Mouse (Mus musculus) heart, embryonic 11.5 days (tissue): ENCODE data around the gene Vwa7. TPM values are rescaled to one million over a fixed set of nuclear protein-coding genes. Genes with fewer than 3 reads are reported as not detected.

Experiments used
- ATAC-seq: fragments of 200-750 bp; cut with Nextera tagmentation; replicated peaks from 2 replicates; pipeline ENCODE4 v1.8.0; 2017; ENCODE audit warnings: moderate library complexity; ENCODE audit not compliant: insufficient number of reproducible peaks, low FRiP score, low TSS enrichment
- H3K27ac ChIP-seq: fragments of 300-500 bp; sonication (generic); 2 replicates; pipeline ENCODE4 v1.5.1; 2014; ENCODE audit warnings: mild to moderate bottlenecking, low read depth, low read length
- H3K27me3 ChIP-seq: fragments of 300-500 bp; sonication (generic); 2 replicates; pipeline ENCODE4 v1.6.1; 2014; ENCODE audit warnings: mild to moderate bottlenecking, low read length, mixed read lengths; ENCODE audit not compliant: control insufficient read depth, insufficient read depth
- H3K36me3 ChIP-seq: fragments of 300-500 bp; sonication (generic); 2 replicates; pipeline ENCODE4 v1.6.1; 2014; ENCODE audit warnings: mild to moderate bottlenecking, low read length, moderate library complexity, mixed read lengths; ENCODE audit not compliant: control insufficient read depth, insufficient read depth
- H3K4me1 ChIP-seq: fragments of 300-500 bp; sonication (generic); 2 replicates; pipeline ENCODE4 v1.6.1; 2014; ENCODE audit warnings: low read length; ENCODE audit not compliant: control insufficient read depth, insufficient read depth
- H3K4me2 ChIP-seq: fragments of 300-500 bp; sonication (generic); 2 replicates; pipeline ENCODE4 v1.6.1; 2014; ENCODE audit warnings: mild to moderate bottlenecking, moderate library complexity
- H3K4me3 ChIP-seq: fragments of 300-500 bp; sonication (generic); 2 replicates; pipeline ENCODE4 v1.5.1; 2014; ENCODE audit warnings: low read depth, low read length
- H3K9ac ChIP-seq: fragments of 300-500 bp; sonication (generic); 2 replicates; pipeline ENCODE4 v1.6.1; 2014; ENCODE audit warnings: mild to moderate bottlenecking, low read depth, low read length, moderate library complexity
- H3K9me3 ChIP-seq: fragments of 300-500 bp; sonication (generic); replicated peaks from 2 replicates; pipeline ENCODE4 v1.6.1; 2016; ENCODE audit warnings: low read length; ENCODE audit not compliant: control insufficient read depth
- WGBS: fragments of 180-500 bp; shearing (Covaris S2); extraction: QIAGEN DNeasy Blood & Tissue Kit; methylation state at CpG from one replicate; pipeline ENCODE4 v1.1.7; 2014; ENCODE audit not compliant: insufficient replicate concordance; 5-methylcytosine and 5-hydroxymethylcytosine counted together
- polyA plus RNA-seq: library from polyadenylated mRNA; unstranded; fragments of >200 nt; fragmentation: Nextera tagmentation; extraction: Ambion mirVana; gene quantifications from 2 replicates; pipeline ENCODE4 v1.2.1, GENCODE M21; 2014

Vwa7 gene
- polyA plus RNA-seq, 1 experiment from 2014 or later = 0.20 TPM

DNA sequence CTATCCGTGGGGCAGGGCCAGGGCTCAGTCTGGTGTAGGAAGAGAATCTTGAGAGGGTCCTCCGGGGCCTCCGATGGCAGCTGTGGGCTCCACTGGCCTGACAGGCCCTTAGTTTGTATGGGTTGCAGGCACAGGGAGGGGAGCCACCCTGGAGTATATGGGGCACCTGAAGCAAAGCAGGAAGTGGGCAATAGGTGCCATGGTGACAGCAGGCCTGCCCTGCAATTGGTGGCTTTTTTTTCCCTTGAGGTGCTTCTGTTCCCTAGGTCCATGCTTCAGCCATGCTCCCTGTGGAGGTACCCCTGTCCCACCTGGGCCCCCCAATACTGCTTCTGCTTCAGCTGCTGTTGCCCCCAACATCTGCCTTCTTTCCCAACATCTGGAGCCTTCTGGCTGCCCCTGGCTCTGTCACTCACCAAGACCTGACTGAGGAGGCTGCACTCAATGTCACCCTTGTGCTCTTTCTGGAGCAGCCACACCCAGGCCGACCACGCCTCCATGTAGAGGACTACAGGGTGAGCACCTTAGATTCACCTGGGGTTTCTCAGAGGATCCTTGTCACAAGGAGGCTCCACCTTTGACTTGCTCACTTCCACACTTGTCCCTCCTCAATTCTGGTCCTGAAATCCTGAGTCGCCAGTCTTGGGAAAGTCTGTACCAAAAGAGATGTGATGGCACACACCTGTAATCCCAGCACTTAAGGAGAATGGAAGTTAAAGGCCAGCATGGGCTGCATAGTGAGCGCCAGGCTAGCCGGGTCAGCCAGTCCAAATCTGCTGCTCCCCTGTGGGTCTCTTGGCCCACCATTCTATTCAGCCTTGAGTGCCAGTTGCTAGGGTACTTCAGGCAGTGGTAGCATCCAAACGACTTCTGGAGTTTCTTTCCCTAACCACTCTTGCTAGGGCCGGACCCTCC lies 669 bp downstream of the Vwa7 start:
- no peak overlapping the region for H3K4me2 ChIP-seq
- H3K27ac ChIP-seq = no peak overlapping the region
- WGBS = 75% methylated on average over 10 of the region's 10 CpGs
- H3K9ac ChIP-seq = peak overlapping the region; percentile 2; the same call in 1 of the 2 replicates
- H3K36me3 ChIP-seq = peaks cover 30% of the 10 kb centered on the region
- no peak for ATAC-seq
- H3K27me3 ChIP-seq = no peaks in the 10 kb centered on the region
- no peaks in the 10 kb centered on the region for H3K9me3 ChIP-seq
- peaks cover 16% of the 10 kb centered on the region for H3K4me1 ChIP-seq
- no peak overlapping the region for H3K4me3 ChIP-seq

GRCm38 (mm10) chr17:35017706-35018030 lies 1.3 kb downstream of the Vwa7 start:
- Histone ChIP-seq H3K27ac (no peak overlapping the region), H3K27me3 (no peaks in the 10 kb centered on the region), H3K4me3 (no peak overlapping the region), H3K9ac (no peak overlapping the region), H3K4me2 (no peak overlapping the region), H3K4me1 (peaks cover 17% of the 10 kb centered on the region), H3K9me3 (no peaks in the 10 kb centered on the region), H3K36me3 (peaks cover 28% of the 10 kb centered on the region)
- WGBS = 71% methylated on average over 14 of the region's 14 CpGs
- ATAC-seq = no peak

DNA sequence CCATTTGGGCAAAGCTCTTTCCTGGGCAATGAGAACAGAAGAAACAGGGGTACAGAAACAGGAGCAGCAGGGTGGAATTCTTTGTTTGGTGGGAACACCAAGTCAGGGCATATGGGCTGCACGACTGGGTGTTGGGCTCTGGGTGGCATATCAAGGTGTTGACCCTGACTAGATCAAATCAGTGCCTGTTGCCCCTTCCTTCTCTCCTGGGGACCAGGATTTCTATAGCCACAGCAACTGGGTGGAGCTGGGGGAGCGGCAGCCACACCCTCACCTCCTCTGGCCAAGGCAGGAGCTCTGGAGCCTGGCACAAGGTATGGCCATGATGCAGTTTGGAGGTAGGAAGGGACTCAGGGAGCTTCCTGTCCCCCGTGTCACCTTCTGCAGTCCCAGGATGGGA lies 1.8 kb downstream of the Vwa7 start:
- Histone ChIP-seq H3K9me3 (no peaks in the 10 kb centered on the region), H3K36me3 (peaks cover 26% of the 10 kb centered on the region), H3K4me2 (no peak overlapping the region), H3K4me1 (peaks cover 17% of the 10 kb centered on the region), H3K4me3 (no peak overlapping the region), H3K27ac (no peak overlapping the region), H3K27me3 (no peaks in the 10 kb centered on the region), H3K9ac (no peak overlapping the region)
- ATAC-seq = no peak
- 75% methylated on average over 3 of the region's 3 CpGs for WGBS

GRCm38 (mm10) chr17:35019894-35020293 lies 3.5 kb downstream of the Vwa7 start:
- H3K4me1 ChIP-seq = peaks cover 28% of the 10 kb centered on the region
- 79% methylated on average over 11 of the region's 11 CpGs for WGBS
- peaks cover 11% of the 10 kb centered on the region for H3K36me3 ChIP-seq
- no peaks in the 10 kb centered on the region for H3K27me3 ChIP-seq
- ATAC-seq = no peak
- H3K9ac ChIP-seq = no peak overlapping the region
- H3K4me3 ChIP-seq = no peak overlapping the region
- H3K4me2 ChIP-seq = no peak overlapping the region
- no peaks in the 10 kb centered on the region for H3K9me3 ChIP-seq
- H3K27ac ChIP-seq = no peak overlapping the region

DNA sequence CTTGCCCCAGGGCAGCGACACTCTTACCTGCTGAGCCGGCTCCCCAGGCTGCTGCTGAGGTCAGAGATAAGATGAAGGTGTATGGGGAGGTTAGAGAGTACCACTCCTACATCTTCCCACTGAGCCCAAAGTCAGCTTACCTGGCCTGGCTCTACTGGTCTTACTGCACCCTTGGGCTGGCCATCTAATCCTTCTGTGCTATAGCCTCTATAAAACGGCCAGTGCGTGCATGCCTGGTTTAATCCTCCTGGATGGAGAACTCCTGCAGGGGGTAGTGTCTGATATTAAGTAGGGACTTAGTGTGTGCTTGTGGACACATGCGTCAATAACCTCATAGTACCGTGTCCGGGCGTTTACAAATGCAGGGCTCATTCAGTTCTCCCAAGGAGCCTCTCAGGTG lies 4.2 kb downstream of the Vwa7 start:
- no peak overlapping the region for H3K4me2 ChIP-seq
- 82% methylated on average over 8 of the region's 8 CpGs for WGBS
- H3K27me3 ChIP-seq = no peaks in the 10 kb centered on the region
- no peaks in the 10 kb centered on the region for H3K9me3 ChIP-seq
- H3K27ac ChIP-seq = no peak overlapping the region
- no peak overlapping the region for H3K4me3 ChIP-seq
- no peak overlapping the region for H3K9ac ChIP-seq
- peaks cover 30% of the 10 kb centered on the region for H3K4me1 ChIP-seq
- ATAC-seq = no peak
- peaks cover 5% of the 10 kb centered on the region for H3K36me3 ChIP-seq

DNA sequence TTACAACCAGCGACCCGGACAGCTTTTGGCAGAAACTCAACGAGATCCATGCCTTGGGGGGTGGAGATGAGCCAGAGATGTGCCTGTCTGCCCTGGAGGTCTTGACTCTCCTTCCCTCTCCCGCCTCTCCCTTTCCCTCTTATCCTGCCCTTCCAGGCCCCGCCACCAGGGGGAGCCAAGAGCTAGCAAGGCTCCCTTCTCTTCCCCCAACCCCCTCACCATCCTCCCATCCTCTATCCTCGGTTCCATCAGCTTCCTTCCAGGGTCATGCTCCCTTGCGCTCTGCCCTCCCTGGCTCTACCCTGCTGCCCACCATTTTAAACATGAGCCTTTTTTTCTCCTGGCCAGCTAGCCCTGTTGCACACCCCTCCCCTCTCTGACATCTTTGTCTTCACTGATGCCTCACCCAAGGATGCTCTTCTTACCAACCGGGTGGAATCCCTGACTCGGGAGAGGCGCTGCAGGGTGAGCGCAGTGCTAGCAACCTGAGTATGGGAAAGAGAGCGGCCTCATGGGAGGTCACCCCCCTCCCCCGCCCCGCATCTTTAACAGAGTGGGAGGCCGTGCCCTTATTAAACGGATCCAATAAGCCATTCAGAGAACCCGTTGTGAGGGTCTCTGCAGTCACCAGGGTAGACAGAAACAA lies 4.9 kb downstream of the Vwa7 start:
- Histone ChIP-seq H3K36me3 (peaks cover under 1% of the 10 kb centered on the region; the same call in 1 of the 2 replicates), H3K9me3 (no peaks in the 10 kb centered on the region), H3K4me1 (peaks cover 26% of the 10 kb centered on the region), H3K27me3 (no peaks in the 10 kb centered on the region), H3K27ac (peak overlapping the region; percentile 77), H3K4me2 (peak overlapping the region; percentile 53), H3K9ac (no peak overlapping the region), H3K4me3 (no peak overlapping the region)
- WGBS = 6% methylated on average over 17 of the region's 17 CpGs
- ATAC-seq = peak; percentile 39; the same call in 1 of the 2 replicates

GRCm38 (mm10) chr17:35021842-35022477 lies 5.6 kb downstream of the Vwa7 start:
- H3K9me3 ChIP-seq = no peaks in the 10 kb centered on the region
- 12% methylated on average over 6 of the region's 6 CpGs for WGBS
- peaks cover 22% of the 10 kb centered on the region for H3K4me1 ChIP-seq
- H3K27ac ChIP-seq = peak overlapping the region; percentile 77
- no peak overlapping the region for H3K4me3 ChIP-seq
- no peak overlapping the region for H3K9ac ChIP-seq
- peak overlapping the region; percentile 53 for H3K4me2 ChIP-seq
- H3K36me3 ChIP-seq = no peaks in the 10 kb centered on the region
- H3K27me3 ChIP-seq = no peaks in the 10 kb centered on the region
- ATAC-seq = peak; percentile 79

- WGBS = 81% methylated on average over 8 of the region's 8 CpGs
Observed at GRCm38 (mm10) chr17:35022541-35023060, 6.2 kb downstream of the Vwa7 start.

More at GRCm38 (mm10) chr17:35022541-35023060, 6.2 kb downstream of the Vwa7 start:
- Histone ChIP-seq H3K36me3 (no peaks in the 10 kb centered on the region), H3K4me3 (no peak overlapping the region), H3K27ac (peak overlapping the region; percentile 63), H3K27me3 (no peaks in the 10 kb centered on the region), H3K4me2 (no peak overlapping the region), H3K9ac (no peak overlapping the region), H3K9me3 (no peaks in the 10 kb centered on the region), H3K4me1 (peaks cover 29% of the 10 kb centered on the region)
- no peak for ATAC-seq
